Comparison of ENCODE assay signal across 11 mouse cellular contexts in genomic region chr3:129338296-129339091, GRCm38 (mm10). TPM values are rescaled to one million over a fixed set of nuclear protein-coding genes. Genes with fewer than 3 reads are reported as not detected.
A peak's percentile ranks its signal among the peaks of the same experiment; 100 is the strongest.
DNase-seq lines count a peak whose midpoint lies in the region.
"Had no signal": no experiment of that assay in that cellular context is flagged by ENCODE, and none has a peak within 500 bp of the region (broad histone marks: within the 10 kb centered on the region; RNA-seq: fewer than 3 reads in every experiment).

No protein-coding gene starts in this region.

- no peaks in the 10 kb centered on the region for H3K36me3 ChIP-seq in midbrain, embryonic 10.5 days
- H3K36me3 ChIP-seq: hindbrain, embryonic 13.5 days; liver, embryonic 15.5 days had no signal

- DNase-seq in gastrocnemius, postnatal 25 days = peak; percentile 19
- DNase-seq in gastrocnemius, postnatal 10 days = no peak
- peak; percentile 15 for DNase-seq in thymus, postnatal 0 days (ENCODE audit: low spot score)
- no peak for DNase-seq in thymus, postnatal 10 days (ENCODE audit: low spot score in 2 of 2)
- peak; percentile 32 for DNase-seq in heart, postnatal 4 days
- no peak for DNase-seq in urinary bladder, postnatal 36 days (ENCODE audit: low spot score in 2 of 2)
- DNase-seq in layer of hippocampus, adult 11-12 months (ENCODE audit: low spot score) = no peak
- no peak for DNase-seq in midbrain, embryonic 10.5 days (ENCODE audit: low spot score)

- H3K27ac ChIP-seq in midbrain, embryonic 10.5 days (replicated peaks) = no peak overlapping the region
- H3K27ac ChIP-seq: hindbrain, embryonic 13.5 days; liver, embryonic 15.5 days had no signal

- WGBS in midbrain, embryonic 10.5 days = 56% methylated on average over 14 of the region's 14 CpGs

- H3K4me1 ChIP-seq in midbrain, embryonic 10.5 days = peaks cover 4% of the 10 kb centered on the region
- H3K4me1 ChIP-seq: hindbrain, embryonic 13.5 days; liver, embryonic 15.5 days had no signal

- H3K27me3 ChIP-seq in midbrain, embryonic 10.5 days (ENCODE audit: low read depth, poor library complexity, severe bottlenecking) = no peaks in the 10 kb centered on the region
- H3K27me3 ChIP-seq: hindbrain, embryonic 13.5 days; liver, embryonic 15.5 days had no signal

- no peak overlapping the region for H3K4me3 ChIP-seq in midbrain, embryonic 10.5 days
- H3K4me3 ChIP-seq: hindbrain, embryonic 13.5 days; liver, embryonic 15.5 days had no signal

- H3K9me3 ChIP-seq in midbrain, embryonic 10.5 days (replicated peaks) = 0 out of 2 replicates have a peak, but pooled peaks cover 7% of the 10 kb centered on the region
- H3K9me3 ChIP-seq: hindbrain, embryonic 13.5 days; liver, embryonic 15.5 days had no signal

RNA-seq across cellular contexts. Expression of gene Enpep, which starts 6.0 kb away (rescaled TPM):
- 1 to 10 TPM; 1.6 to 2.9 TPM for total RNA-seq in gastrocnemius, postnatal 25 days (2021)
- total RNA-seq in gastrocnemius, postnatal 10 days (2021) = 1 to 10 TPM; 3.2 to 3.7 TPM
- polyA plus RNA-seq in thymus, postnatal 0 days (2015; fragmentation: Nextera tagmentation; extraction: Ambion mirVana) = 9.3 and 10.1 TPM in 2 replicates
- total RNA-seq in heart, postnatal 4 days (2021) = 1 to 10 TPM; 8.3 to 8.8 TPM
- 0.05 and 0.12 TPM in 2 replicates for polyA plus RNA-seq in midbrain, embryonic 10.5 days (2016; fragmentation: Nextera tagmentation; extraction: Ambion mirVana)
- total RNA-seq: neutrophil, adult 5-6 weeks had no signal

Comparison
In these comparisons a context has a peak if more than half of its experiments do, and no peak if none do; other contexts are left out.
1. DNase-seq: peak in gastrocnemius, postnatal 25 days (single experiment), thymus, postnatal 0 days (single experiment) and heart, postnatal 4 days (single experiment); none in gastrocnemius, postnatal 10 days (single experiment), thymus, postnatal 10 days (0 of 2), urinary bladder, postnatal 36 days (0 of 2), layer of hippocampus, adult 11-12 months (single experiment) and midbrain, embryonic 10.5 days (single experiment).